Mouse (Mus musculus): ENCODE measurements around the gene Olfr655. TPM values are rescaled to one million over a fixed set of nuclear protein-coding genes. Genes with fewer than 3 reads are reported as not detected.

Gene Olfr655
- polyA plus RNA-seq (2015; fragmentation: Illumina TruSeq; extraction: RNeasy Lipid Tissue Mini Kit (QIAGEN cat#74804); ENCODE audit: insufficient read depth, low replicate concordance), result not detected

DNA sequence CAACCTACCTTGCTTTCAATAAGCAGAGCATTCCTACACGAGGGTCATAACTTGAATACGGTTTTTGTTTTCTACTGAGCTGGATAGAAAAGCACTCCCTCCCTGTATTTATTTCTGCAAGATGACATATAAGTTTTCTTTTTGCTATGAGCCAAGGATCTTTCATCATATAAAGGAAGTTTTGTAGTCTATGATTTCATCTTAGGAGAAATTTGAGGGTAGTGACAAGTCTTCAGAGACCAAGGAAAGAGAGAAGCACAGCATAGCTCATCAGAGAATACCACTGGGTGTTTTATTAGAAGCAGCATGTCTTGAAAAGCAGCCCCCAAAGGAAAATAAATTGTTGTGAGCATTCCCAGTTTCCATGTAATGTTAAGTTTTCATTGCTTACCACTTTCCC, at the start of gene Olfr655:
Gene Olfr655, minus strand, starts transcription at position 101 of the 400 bp plus-strand sequence.

DNA sequence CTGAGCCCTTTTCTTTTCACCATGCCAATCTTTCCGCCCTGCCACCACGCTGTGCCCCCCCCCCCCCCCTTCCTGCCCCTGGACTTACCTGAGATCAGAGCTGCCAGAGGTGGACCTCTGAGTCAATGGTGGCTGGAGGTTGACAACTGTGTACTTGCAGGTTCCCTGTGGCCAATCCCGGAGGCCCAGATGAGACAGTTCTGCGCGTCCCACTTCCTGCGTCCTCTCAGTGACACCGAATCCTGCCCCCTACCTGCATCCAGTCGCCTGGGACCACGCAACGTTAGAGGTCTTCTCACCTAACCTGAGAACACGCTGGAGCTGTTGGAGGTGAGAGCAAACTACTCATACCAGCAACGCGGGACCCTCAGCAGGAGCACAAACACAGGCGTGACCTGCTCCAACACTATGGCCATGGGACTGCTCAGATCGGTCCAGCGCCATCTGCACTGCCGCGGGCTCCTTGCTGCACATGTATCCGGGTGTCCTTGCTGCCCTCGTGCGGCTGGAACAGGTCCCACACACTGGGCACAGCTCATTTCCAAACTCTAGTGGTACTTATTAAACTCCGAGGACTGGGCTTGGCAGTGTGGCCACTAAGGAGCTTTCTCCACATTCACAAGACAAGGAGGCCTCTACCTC, 45.4 kb upstream of the Olfr655 start, which contains the start of gene Olfr658:
Gene Olfr658, minus strand, starts transcription at position 465 of the 642 bp plus-strand sequence.

DNA sequence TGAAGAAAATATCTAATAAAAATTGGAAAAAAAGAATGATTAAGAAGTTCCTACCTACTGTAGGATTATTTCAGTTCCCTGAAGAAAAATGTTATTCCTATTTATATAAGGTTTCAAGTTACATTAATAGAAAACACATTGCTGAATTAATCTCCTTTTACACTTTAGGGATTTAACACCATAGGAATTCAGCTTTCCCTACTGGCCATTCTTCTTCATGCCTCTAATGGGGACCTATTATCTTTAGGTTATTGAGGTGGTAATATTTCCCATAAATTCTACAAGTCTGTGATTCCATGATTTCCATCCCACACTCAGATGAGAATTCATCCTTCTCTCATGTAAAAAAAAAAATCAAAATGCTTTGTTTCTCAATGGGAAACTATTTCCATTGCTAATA, 22.9 kb upstream of the Olfr655 start, which contains the start of gene Olfr657:
Gene Olfr657, plus strand, starts transcription at position 301 of the 400 bp plus-strand sequence.

DNA sequence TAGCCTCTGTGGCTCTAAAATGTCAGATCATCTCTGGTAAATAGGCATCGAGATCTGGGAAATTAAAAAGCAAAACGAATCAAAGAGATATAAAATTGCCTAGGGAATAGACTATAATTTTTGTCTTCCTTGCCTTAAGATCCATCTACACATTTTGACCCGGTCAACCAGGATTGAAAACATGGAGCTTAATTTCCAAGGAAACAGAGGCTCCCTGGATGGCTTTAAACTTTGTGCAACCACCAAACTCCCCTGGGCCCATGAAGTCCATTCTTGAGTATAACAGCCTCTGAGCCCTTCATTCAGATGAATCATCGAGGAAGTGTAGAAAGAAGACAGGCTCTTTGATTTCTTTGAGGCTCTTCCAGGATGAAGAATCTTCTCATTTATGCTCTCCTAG, 12.1 kb upstream of the Olfr655 start, which contains the start of gene Olfr656:
Gene Olfr656, plus strand, starts transcription at position 301 of the 400 bp plus-strand sequence.

GRCm38 (mm10) chr7:104586725-104587124, 14.9 kb downstream of the Olfr655 start, which contains the start of gene Olfr654:
TSS of gene Olfr654 (plus strand) at chr7:104587025.

DNA sequence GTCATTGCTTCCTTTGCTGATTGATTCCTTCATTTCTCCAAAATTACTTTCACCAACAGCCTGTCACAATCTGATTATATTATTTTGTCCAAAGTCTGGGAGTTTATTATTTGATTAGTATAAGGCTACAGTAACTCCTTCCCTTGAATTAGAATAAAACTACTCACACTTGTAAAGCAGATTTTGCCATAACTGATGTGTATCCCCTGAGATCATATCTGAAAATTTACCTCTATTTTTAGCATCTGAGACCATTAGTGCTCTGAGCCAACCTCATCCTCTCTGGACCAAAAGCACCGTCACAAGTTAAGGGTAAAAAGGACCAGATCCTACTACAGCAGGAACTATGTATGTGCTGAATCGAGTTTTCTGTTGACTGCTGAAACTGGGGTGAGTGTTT, 24.6 kb downstream of the Olfr655 start, which contains the start of gene Olfr653:
Gene Olfr653, plus strand, starts transcription at position 301 of the 400 bp plus-strand sequence.

DNA sequence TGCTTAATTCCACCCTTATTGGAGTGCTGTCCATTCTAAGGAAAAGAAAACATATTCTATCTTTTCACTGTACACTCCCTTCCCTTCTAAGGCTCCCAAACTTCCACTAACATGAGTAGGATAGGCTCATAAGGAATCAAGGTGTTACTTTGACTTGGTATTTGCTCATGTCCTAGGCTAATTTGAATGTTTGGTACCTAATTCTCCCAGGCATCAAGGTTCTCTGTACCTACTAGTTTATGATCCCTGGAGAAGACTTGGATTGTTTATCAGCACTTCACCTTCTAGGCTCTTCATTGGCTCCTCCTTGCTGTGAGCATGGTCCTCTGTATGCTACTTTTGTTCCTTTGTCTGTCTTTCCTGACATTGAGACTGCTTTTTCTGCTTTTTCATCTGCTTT, 41.0 kb downstream of the Olfr655 start, which contains the start of gene Olfr652:
Gene Olfr652, plus strand, starts transcription at position 301 of the 400 bp plus-strand sequence.

GRCm38 (mm10) chr7:104549833-104550232, 51.7 kb downstream of the Olfr655 start, which contains the start of gene Olfr651:
TSS of gene Olfr651 (plus strand) at chr7:104550133.

Other genes starting within 250 kb of the Olfr655 start
- gene Trim12c, start 248.4 kb downstream of the Olfr655 start, polyA plus RNA-seq (2015; fragmentation: Illumina TruSeq; extraction: RNeasy Lipid Tissue Mini Kit (QIAGEN cat#74804); ENCODE audit: insufficient read depth, low replicate concordance), result 101 TPM
- 84.2 TPM for gene Trim30b, start 231.9 kb downstream of the Olfr655 start, polyA plus RNA-seq (2015; fragmentation: Illumina TruSeq; extraction: RNeasy Lipid Tissue Mini Kit (QIAGEN cat#74804); ENCODE audit: insufficient read depth, low replicate concordance)
- 6.6 TPM for gene Trim30c, start 200.9 kb downstream of the Olfr655 start, polyA plus RNA-seq (2015; fragmentation: Illumina TruSeq; extraction: RNeasy Lipid Tissue Mini Kit (QIAGEN cat#74804); ENCODE audit: insufficient read depth, low replicate concordance)
- gene Trim30a, start 136.6 kb downstream of the Olfr655 start, polyA plus RNA-seq (2015; fragmentation: Illumina TruSeq; extraction: RNeasy Lipid Tissue Mini Kit (QIAGEN cat#74804); ENCODE audit: insufficient read depth, low replicate concordance), result 165 TPM
- 83.4 TPM for gene Trim30d, start 93.9 kb downstream of the Olfr655 start, polyA plus RNA-seq (2015; fragmentation: Illumina TruSeq; extraction: RNeasy Lipid Tissue Mini Kit (QIAGEN cat#74804); ENCODE audit: insufficient read depth, low replicate concordance)
- gene Olfr651, start 51.6 kb downstream of the Olfr655 start, polyA plus RNA-seq (2015; fragmentation: Illumina TruSeq; extraction: RNeasy Lipid Tissue Mini Kit (QIAGEN cat#74804); ENCODE audit: insufficient read depth, low replicate concordance), result not detected
- gene Olfr652, start 40.9 kb downstream of the Olfr655 start, polyA plus RNA-seq (2015; fragmentation: Illumina TruSeq; extraction: RNeasy Lipid Tissue Mini Kit (QIAGEN cat#74804); ENCODE audit: insufficient read depth, low replicate concordance), result not detected
- not detected for gene Olfr653, start 24.5 kb downstream of the Olfr655 start, polyA plus RNA-seq (2015; fragmentation: Illumina TruSeq; extraction: RNeasy Lipid Tissue Mini Kit (QIAGEN cat#74804); ENCODE audit: insufficient read depth, low replicate concordance)
- not detected for gene Olfr654, start 14.8 kb downstream of the Olfr655 start, polyA plus RNA-seq (2015; fragmentation: Illumina TruSeq; extraction: RNeasy Lipid Tissue Mini Kit (QIAGEN cat#74804); ENCODE audit: insufficient read depth, low replicate concordance)
- gene Olfr656, start 12.2 kb upstream of the Olfr655 start, polyA plus RNA-seq (2015; fragmentation: Illumina TruSeq; extraction: RNeasy Lipid Tissue Mini Kit (QIAGEN cat#74804); ENCODE audit: insufficient read depth, low replicate concordance), result not detected
- gene Olfr657, start 23.0 kb upstream of the Olfr655 start, polyA plus RNA-seq (2015; fragmentation: Illumina TruSeq; extraction: RNeasy Lipid Tissue Mini Kit (QIAGEN cat#74804); ENCODE audit: insufficient read depth, low replicate concordance), result not detected
- 0.12 TPM for gene Olfr658, start 45.5 kb upstream of the Olfr655 start, polyA plus RNA-seq (2015; fragmentation: Illumina TruSeq; extraction: RNeasy Lipid Tissue Mini Kit (QIAGEN cat#74804); ENCODE audit: insufficient read depth, low replicate concordance)
- not detected for gene Olfr659, start 65.0 kb upstream of the Olfr655 start, polyA plus RNA-seq (2015; fragmentation: Illumina TruSeq; extraction: RNeasy Lipid Tissue Mini Kit (QIAGEN cat#74804); ENCODE audit: insufficient read depth, low replicate concordance)
- gene Olfr661, start 84.7 kb upstream of the Olfr655 start, polyA plus RNA-seq (2015; fragmentation: Illumina TruSeq; extraction: RNeasy Lipid Tissue Mini Kit (QIAGEN cat#74804); ENCODE audit: insufficient read depth, low replicate concordance), result not detected
- not detected for gene Usp17le, start 175.7 kb upstream of the Olfr655 start, polyA plus RNA-seq (2015; fragmentation: Illumina TruSeq; extraction: RNeasy Lipid Tissue Mini Kit (QIAGEN cat#74804); ENCODE audit: insufficient read depth, low replicate concordance)
- not detected for gene Usp17lb, start 240.8 kb upstream of the Olfr655 start, polyA plus RNA-seq (2015; fragmentation: Illumina TruSeq; extraction: RNeasy Lipid Tissue Mini Kit (QIAGEN cat#74804); ENCODE audit: insufficient read depth, low replicate concordance)